11 mouse cellular contexts compared by ENCODE assay signal in the genomic region with DNA sequence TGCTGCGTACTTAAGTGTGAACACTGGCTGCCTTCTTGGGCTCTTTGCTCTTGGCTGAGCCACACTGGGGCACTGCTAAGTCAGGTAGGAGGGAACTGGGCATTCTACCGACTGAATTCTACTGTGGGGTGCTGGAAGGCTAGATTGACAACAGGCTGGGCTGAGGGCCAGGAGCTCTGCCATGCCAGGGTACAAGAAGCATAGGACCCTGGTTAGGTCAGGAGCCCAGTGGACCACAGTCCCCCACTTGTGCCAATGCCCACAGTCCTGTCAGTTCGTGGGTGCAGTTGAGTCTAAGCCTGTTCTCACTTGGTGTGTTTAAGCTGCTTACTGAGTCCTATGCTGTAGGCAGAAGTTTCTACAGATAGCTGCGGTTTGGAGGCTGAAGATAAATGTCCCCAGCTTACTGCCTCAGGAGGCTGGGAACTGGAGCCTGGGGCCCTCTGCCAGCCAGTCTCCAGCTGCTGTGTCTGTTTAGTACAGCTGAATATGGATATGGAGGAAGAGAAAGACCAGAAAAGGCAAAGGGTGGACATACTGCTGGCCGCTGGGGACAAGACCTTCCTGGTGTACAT. TPM values are rescaled to one million over a fixed set of nuclear protein-coding genes. Genes with fewer than 3 reads are reported as not detected.
DNase-seq lines count a peak whose midpoint lies in the region; ATAC-seq lines count a peak whose summit lies in the region.
"Had no signal": no experiment of that assay in that cellular context is flagged by ENCODE, and none has a peak within 500 bp of the region (broad histone marks: within the 10 kb centered on the region; RNA-seq: fewer than 3 reads in every experiment).

No protein-coding gene starts in this region.

- H3K4me1 ChIP-seq in hindbrain, embryonic 15.5 days (replicated peaks) = peaks cover 32% of the 10 kb centered on the region
- peaks cover 16% of the 10 kb centered on the region; the same call in 1 of the 2 replicates for H3K4me1 ChIP-seq in neural tube, embryonic 14.5 days (ENCODE audit: control insufficient read depth, insufficient read depth, low read length)

- peak overlapping the region; percentile 67 for H3K4me3 ChIP-seq in hindbrain, embryonic 15.5 days
- H3K4me3 ChIP-seq in neural tube, embryonic 14.5 days (ENCODE audit: low read depth, low read length) = no peak overlapping the region; the same call in 1 of the 2 replicates

- H3K9me3 ChIP-seq in hindbrain, embryonic 15.5 days = no peaks in the 10 kb centered on the region
- no peaks in the 10 kb centered on the region for H3K9me3 ChIP-seq in neural tube, embryonic 14.5 days (ENCODE audit: control insufficient read depth, low read length)

- no peaks in the 10 kb centered on the region for H3K36me3 ChIP-seq in hindbrain, embryonic 15.5 days
- H3K36me3 ChIP-seq in neural tube, embryonic 14.5 days (ENCODE audit: control insufficient read depth, insufficient read depth, low read length) = no peaks in the 10 kb centered on the region

- no peak for ATAC-seq in hindbrain, embryonic 15.5 days (ENCODE audit: low FRiP score, low read depth)
- ATAC-seq in neural tube, embryonic 14.5 days (ENCODE audit: low read depth) = no peak
- ATAC-seq in activated CD4-positive, CD25-positive, alpha-beta regulatory T cell, adult 4 months = no peak

- 54% methylated on average over 5 of the region's 5 CpGs for WGBS in hindbrain, embryonic 15.5 days
- 65% methylated on average over 5 of the region's 5 CpGs for WGBS in neural tube, embryonic 14.5 days

- no peak overlapping the region for H3K27ac ChIP-seq in hindbrain, embryonic 15.5 days (replicated peaks)
- H3K27ac ChIP-seq in neural tube, embryonic 14.5 days (ENCODE audit: low read depth, low read length) = no peak overlapping the region
- H3K27ac ChIP-seq: liver, embryonic 14.5 days had no signal

- H3K4me2 ChIP-seq in hindbrain, embryonic 15.5 days = peak overlapping the region; percentile 100
- H3K4me2 ChIP-seq in neural tube, embryonic 14.5 days (ENCODE audit: low read depth, low read length) = peak overlapping the region; percentile 98

- peaks cover 3% of the 10 kb centered on the region; the same call in 1 of the 2 replicates for H3K27me3 ChIP-seq in hindbrain, embryonic 15.5 days
- H3K27me3 ChIP-seq in neural tube, embryonic 14.5 days (ENCODE audit: control insufficient read depth, insufficient read depth, low read length) = no peaks in the 10 kb centered on the region; the same call in 1 of the 2 replicates

- intact Hi-C loops in left cerebral cortex, postnatal 14 days (cut with DNase I) = no loop called here

- peak; percentile 10 for DNase-seq in adrenal gland, postnatal 10 days
- DNase-seq in adrenal gland, postnatal 36 days = no peak
- DNase-seq in left cerebral cortex, postnatal 14 days (ENCODE audit: low spot score in 2 of 2) = peak; percentile 45 to 49
- no peak for DNase-seq in left cerebral cortex, adult 8-10 months (ENCODE audit: low spot score in 2 of 2)
- no peak for DNase-seq in ovary, postnatal 36 days (ENCODE audit: low spot score)

- H3K9ac ChIP-seq in hindbrain, embryonic 15.5 days = no peak overlapping the region
- no peak overlapping the region for H3K9ac ChIP-seq in neural tube, embryonic 14.5 days (replicated peaks; ENCODE audit: low read depth, low read length)
- H3K9ac ChIP-seq: liver, embryonic 14.5 days had no signal

RNA-seq across cellular contexts. Expression of gene Kcnt1, which starts 0.8 kb away (rescaled TPM):
- 1 to 10 TPM; 4.0 to 7.2 TPM for total RNA-seq in adrenal gland, postnatal 10 days (2021)
- total RNA-seq in adrenal gland, postnatal 36 days (2021) = 1 to 10 TPM; 2.3 to 2.6 TPM
- total RNA-seq in left cerebral cortex, postnatal 14 days (2021) = 100 to 1,000 TPM; 114 to 120 TPM
- 100 to 1,000 TPM; 132 to 138 (median 136) TPM for total RNA-seq in left cerebral cortex, adult 8-10 months (2022)
- 20.2 and 23.8 TPM in 2 replicates for polyA plus RNA-seq in hindbrain, embryonic 15.5 days (2015; fragmentation: Nextera tagmentation; extraction: Ambion mirVana)
- polyA plus RNA-seq in neural tube, embryonic 14.5 days (2014; fragmentation: Nextera tagmentation; extraction: Ambion mirVana) = 18.9 and 22.9 TPM in 2 replicates
- under 1 TPM in 1 of 2 experiments, not detected in 1; 0.34 TPM for polyA plus RNA-seq in activated CD4-positive, CD25-positive, alpha-beta regulatory T cell, adult 4 months (2017; shearing (Covaris generic))

RNA-seq across cellular contexts. Expression of gene Sohlh1, which starts 15.7 kb away (rescaled TPM):
- total RNA-seq in adrenal gland, postnatal 10 days (2021) = not detected
- total RNA-seq in adrenal gland, postnatal 36 days (2021) = not detected
- not detected for total RNA-seq in left cerebral cortex, postnatal 14 days (2021)
- total RNA-seq in left cerebral cortex, adult 8-10 months (2022) = not detected
- not detected in 2 replicates for polyA plus RNA-seq in hindbrain, embryonic 15.5 days (2015; fragmentation: Nextera tagmentation; extraction: Ambion mirVana)
- not detected in 2 replicates for polyA plus RNA-seq in neural tube, embryonic 14.5 days (2014; fragmentation: Nextera tagmentation; extraction: Ambion mirVana)
- under 1 TPM in 1 of 2 experiments, not detected in 1; 0.38 TPM for polyA plus RNA-seq in activated CD4-positive, CD25-positive, alpha-beta regulatory T cell, adult 4 months (2017; shearing (Covaris generic))
- total RNA-seq: heart, postnatal 10 days had no signal
- polyA plus RNA-seq: embryonic facial prominence, embryonic 11.5 days; liver, embryonic 14.5 days had no signal

RNA-seq across cellular contexts. Expression of gene Lcn9, which starts 39.8 kb away (rescaled TPM):
- total RNA-seq in adrenal gland, postnatal 10 days (2021) = not detected
- total RNA-seq in adrenal gland, postnatal 36 days (2021) = not detected
- total RNA-seq in left cerebral cortex, postnatal 14 days (2021) = not detected
- total RNA-seq in left cerebral cortex, adult 8-10 months (2022) = not detected
- not detected in 2 replicates for polyA plus RNA-seq in hindbrain, embryonic 15.5 days (2015; fragmentation: Nextera tagmentation; extraction: Ambion mirVana)
- polyA plus RNA-seq in neural tube, embryonic 14.5 days (2014; fragmentation: Nextera tagmentation; extraction: Ambion mirVana) = not detected in 2 replicates
- not detected for polyA plus RNA-seq in activated CD4-positive, CD25-positive, alpha-beta regulatory T cell, adult 4 months (2017; shearing (Covaris generic))
- total RNA-seq: heart, postnatal 10 days had no signal
- polyA plus RNA-seq: embryonic facial prominence, embryonic 11.5 days; liver, embryonic 14.5 days had no signal

RNA-seq across cellular contexts. Expression of gene Glt6d1, which starts 47.1 kb away (rescaled TPM):
- not detected for total RNA-seq in adrenal gland, postnatal 10 days (2021)
- not detected for total RNA-seq in adrenal gland, postnatal 36 days (2021)
- total RNA-seq in left cerebral cortex, postnatal 14 days (2021) = not detected
- not detected for total RNA-seq in left cerebral cortex, adult 8-10 months (2022)
- not detected in 2 replicates for polyA plus RNA-seq in hindbrain, embryonic 15.5 days (2015; fragmentation: Nextera tagmentation; extraction: Ambion mirVana)
- polyA plus RNA-seq in neural tube, embryonic 14.5 days (2014; fragmentation: Nextera tagmentation; extraction: Ambion mirVana) = not detected in 2 replicates
- polyA plus RNA-seq in activated CD4-positive, CD25-positive, alpha-beta regulatory T cell, adult 4 months (2017; shearing (Covaris generic)) = not detected
- total RNA-seq: heart, postnatal 10 days had no signal
- polyA plus RNA-seq: embryonic facial prominence, embryonic 11.5 days; liver, embryonic 14.5 days had no signal

Comparison
In these comparisons a context has a peak if more than half of its experiments do, and no peak if none do; other contexts are left out.
1. DNase-seq: peak in adrenal gland, postnatal 10 days (single experiment) and left cerebral cortex, postnatal 14 days (2 of 2); none in adrenal gland, postnatal 36 days (0 of 2), left cerebral cortex, adult 8-10 months (0 of 2) and ovary, postnatal 36 days (single experiment).
2. RNA of gene Kcnt1, which starts 0.8 kb away (total RNA-seq): 132 to 138 TPM in left cerebral cortex, adult 8-10 months and 114 to 120 TPM in left cerebral cortex, postnatal 14 days; 4.0 to 7.2 TPM in adrenal gland, postnatal 10 days and 2.3 to 2.6 TPM in adrenal gland, postnatal 36 days; every median in the first group is over 10 times any median in the second.